Mouse (Mus musculus) embryonic fibroblast, embryonic 13.5 days (primary cell): ENCODE data around the gene Gm21103.
"Not testable (repeated sequence)": the region's sequence is repeated elsewhere in the genome, so short reads cannot be mapped to it uniquely, and the experiment has no call there.

Experiments
- CTCF ChIP-seq: IDR thresholded peaks from 2 replicates; pipeline ENCODE4 v1.5.1; 2011; ENCODE audit warnings: mild to moderate bottlenecking, control low read depth, low read length, moderate library complexity, borderline replicate concordance; ENCODE audit not compliant: insufficient read depth
- POLR2A ChIP-seq: IDR thresholded peaks from 2 replicates; pipeline ENCODE4 v1.6.1; 2011; ENCODE audit warnings: low read depth, mild to moderate bottlenecking, control low read depth, low read length, moderate library complexity

GRCm38 (mm10) chr14:6343578-6343977 lies 38.9 kb upstream of the Gm21103 start, which contains the start of gene Gm3618:
- TF ChIP-seq CTCF, POLR2A: not testable (repeated sequence)
